Mouse (Mus musculus) liver, embryonic 18 days (tissue): ENCODE measurements around the gene Olfr774. TPM values are rescaled to one million over a fixed set of nuclear protein-coding genes. Genes with fewer than 3 reads are reported as not detected.

Source experiments
- polyA plus RNA-seq: library from polyadenylated mRNA; depleted of rRNA; stranded (reverse); fragments of >200 nt; gene quantifications from 2 replicates; pipeline ENCODE4 v1.2.3, GENCODE M21; 2012; rRNA removed

Olfr774 gene
- polyA plus RNA-seq = not detected in 2 replicates

DNA sequence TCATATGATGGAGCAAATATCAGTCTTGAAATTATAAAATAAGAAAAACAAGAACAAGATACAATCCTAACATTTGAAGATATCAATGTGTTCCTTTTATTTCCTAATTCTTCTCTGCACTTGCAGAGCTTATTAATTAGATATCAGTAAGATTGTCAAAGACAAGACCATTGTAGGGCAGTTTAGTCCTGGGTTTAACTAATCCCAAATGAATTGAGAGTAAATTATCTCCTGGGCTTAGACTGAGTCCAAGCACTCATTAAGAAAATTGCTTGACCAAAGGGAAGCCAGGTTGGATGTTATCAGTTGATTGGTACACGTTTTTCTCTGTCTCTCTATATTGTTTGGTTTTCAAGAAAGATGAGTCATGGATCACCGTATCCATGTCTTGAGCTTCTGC, at the start of gene Olfr774:
Gene Olfr774, plus strand, starts transcription at position 301 of the 400 bp plus-strand sequence.

DNA sequence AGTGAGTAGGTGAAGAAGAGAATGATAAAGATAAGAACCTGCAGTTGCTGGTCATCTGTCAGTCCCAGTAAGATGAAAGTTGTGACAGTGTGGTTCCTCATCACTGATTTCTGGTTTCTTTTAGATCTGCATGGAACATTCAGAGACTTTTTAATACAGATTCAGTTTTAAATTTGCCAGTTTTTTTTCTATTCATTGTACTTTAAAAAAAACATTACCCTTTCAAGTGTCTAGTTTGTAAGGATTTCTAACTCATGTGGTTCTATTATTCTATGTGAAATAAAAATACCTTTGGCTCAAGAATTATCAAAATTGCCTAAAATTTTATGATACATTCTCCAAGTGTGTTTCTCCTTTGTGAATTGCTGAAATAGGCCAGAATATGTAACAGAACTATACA, 48.7 kb upstream of the Olfr774 start, which contains the start of gene Olfr773:
Gene Olfr773, minus strand, starts transcription at position 101 of the 400 bp plus-strand sequence.

DNA sequence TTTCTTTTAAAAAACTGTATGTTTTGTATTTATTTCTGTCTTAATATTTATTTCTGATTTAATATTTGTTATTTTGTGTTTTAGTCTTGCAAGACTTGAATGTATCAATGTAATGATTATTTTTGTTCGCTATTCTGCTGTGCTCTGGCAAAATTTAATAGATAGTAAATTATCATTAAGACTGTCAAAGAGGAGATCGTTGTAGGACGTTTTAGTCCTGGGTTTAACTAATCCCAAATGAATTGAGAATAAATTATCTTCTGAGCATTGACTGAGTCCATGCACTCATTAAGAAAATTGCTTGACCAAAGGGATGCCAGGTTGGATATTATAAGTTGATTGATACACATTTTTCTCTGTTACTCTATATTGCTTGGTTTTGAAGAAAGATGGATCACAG, 12.1 kb downstream of the Olfr774 start, which contains the start of gene Olfr775:
Gene Olfr775, plus strand, starts transcription at position 301 of the 400 bp plus-strand sequence.

DNA sequence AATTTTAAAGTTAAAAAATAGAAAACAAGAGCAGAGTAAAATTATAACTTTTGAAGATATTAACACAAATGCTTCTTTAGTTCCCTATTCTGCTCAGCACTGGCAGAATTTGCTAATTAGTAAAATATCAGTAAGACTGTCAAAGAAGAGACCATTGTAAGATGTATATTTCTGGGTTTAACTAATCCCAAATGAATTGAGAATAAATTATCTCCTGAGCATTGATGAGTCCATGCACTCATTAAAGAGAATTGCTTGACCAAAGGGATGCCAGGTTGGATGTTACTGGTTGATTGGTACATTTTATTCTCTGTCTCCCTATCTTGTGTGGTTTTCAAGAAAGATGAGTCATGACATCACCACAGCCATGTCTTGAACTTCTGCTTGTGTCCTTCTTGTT, 22.8 kb downstream of the Olfr774 start, which contains the start of gene Olfr776:
Gene Olfr776, plus strand, starts transcription at position 301 of the 400 bp plus-strand sequence.

DNA sequence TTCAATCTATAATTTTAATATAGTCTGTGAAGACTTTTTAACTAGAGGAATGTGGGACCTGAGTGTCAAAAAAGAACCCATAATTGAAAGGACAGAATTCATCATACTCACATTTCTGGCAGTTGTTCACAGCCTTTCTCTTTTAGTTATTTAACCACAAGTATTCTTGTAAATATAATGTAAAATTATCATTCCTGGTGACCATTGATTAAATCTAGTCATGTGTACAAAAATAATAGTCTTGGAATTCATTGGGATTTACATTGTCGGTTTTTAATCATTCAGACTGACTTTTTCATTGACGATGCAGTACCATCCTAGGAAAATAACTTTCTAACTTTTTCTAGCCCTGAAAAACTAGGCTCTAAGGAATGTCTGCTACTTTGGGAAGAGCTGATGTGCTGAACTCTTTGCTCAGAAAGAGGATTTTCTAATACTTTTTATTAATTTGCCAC, 35.1 kb downstream of the Olfr774 start, which contains the start of gene Olfr777:
Gene Olfr777, minus strand, starts transcription at position 405 of the 455 bp plus-strand sequence.

Other genes with a start within 250 kb of the Olfr774 start
- not detected in 2 replicates for gene Olfr9, start 246.8 kb upstream of the Olfr774 start, polyA plus RNA-seq
- not detected in 2 replicates for gene Olfr763, start 225.4 kb upstream of the Olfr774 start, polyA plus RNA-seq
- gene Olfr764-ps1, start 196.3 kb upstream of the Olfr774 start, polyA plus RNA-seq = not detected in 2 replicates
- not detected in 2 replicates for gene Olfr765, start 186.2 kb upstream of the Olfr774 start, polyA plus RNA-seq
- not detected in 2 replicates for gene Olfr766-ps1, start 167.2 kb upstream of the Olfr774 start, polyA plus RNA-seq
- not detected in 2 replicates for gene Olfr767, start 153.3 kb upstream of the Olfr774 start, polyA plus RNA-seq
- not detected in 2 replicates for gene Olfr768, start 136.8 kb upstream of the Olfr774 start, polyA plus RNA-seq
- gene Olfr769, start 118.3 kb upstream of the Olfr774 start, polyA plus RNA-seq = not detected in 2 replicates
- gene Olfr770, start 97.2 kb upstream of the Olfr774 start, polyA plus RNA-seq = not detected in 2 replicates
- not detected in 2 replicates for gene Olfr771, start 71.5 kb upstream of the Olfr774 start, polyA plus RNA-seq
- not detected in 2 replicates for gene Olfr772, start 58.3 kb upstream of the Olfr774 start, polyA plus RNA-seq
- gene Olfr773, start 48.8 kb upstream of the Olfr774 start, polyA plus RNA-seq = not detected in 2 replicates
- gene Olfr775, start 12.2 kb downstream of the Olfr774 start, polyA plus RNA-seq = not detected in 2 replicates
- gene Olfr776, start 22.9 kb downstream of the Olfr774 start, polyA plus RNA-seq = not detected in 2 replicates
- not detected in 2 replicates for gene Olfr777, start 35.3 kb downstream of the Olfr774 start, polyA plus RNA-seq
- gene Olfr780, start 81.9 kb downstream of the Olfr774 start, polyA plus RNA-seq = not detected in 2 replicates
- not detected in 2 replicates for gene Olfr781, start 92.7 kb downstream of the Olfr774 start, polyA plus RNA-seq
- not detected in 2 replicates for gene Olfr782, start 112.6 kb downstream of the Olfr774 start, polyA plus RNA-seq
- gene Olfr784, start 147.9 kb downstream of the Olfr774 start, polyA plus RNA-seq = 0.02 TPM in 1 of 2 replicates, not detected in the other
- not detected in 2 replicates for gene Olfr785, start 169.2 kb downstream of the Olfr774 start, polyA plus RNA-seq
- not detected in 2 replicates for gene Olfr786, start 191.1 kb downstream of the Olfr774 start, polyA plus RNA-seq
- gene Olfr787, start 225.7 kb downstream of the Olfr774 start, polyA plus RNA-seq = not detected in 2 replicates
- not detected in 2 replicates for gene Olfr788, start 234.8 kb downstream of the Olfr774 start, polyA plus RNA-seq
- gene Olfr789, start 248.5 kb downstream of the Olfr774 start, polyA plus RNA-seq = not detected in 2 replicates